Mouse (Mus musculus) E14TG2a.4 (cell line): ENCODE measurements around the gene Tspear.
"Not testable (repeated sequence)": the region's sequence is repeated elsewhere in the genome, so short reads cannot be mapped to it uniquely, and the experiment has no call there.

Experiments used
- CTCF ChIP-seq: conservative IDR thresholded peaks from 2 replicates; pipeline ENCODE4 v1.5.1; 2014; ENCODE audit warnings: low read length
- NANOG ChIP-seq: IDR thresholded peaks from 2 replicates; pipeline ENCODE4 v1.6.1; 2014; ENCODE audit warnings: borderline replicate concordance, low read length, mixed read lengths
- POU5F1 ChIP-seq: IDR thresholded peaks from 2 replicates; pipeline ENCODE4 v1.6.1; 2014; ENCODE audit warnings: low read length, borderline replicate concordance

DNA sequence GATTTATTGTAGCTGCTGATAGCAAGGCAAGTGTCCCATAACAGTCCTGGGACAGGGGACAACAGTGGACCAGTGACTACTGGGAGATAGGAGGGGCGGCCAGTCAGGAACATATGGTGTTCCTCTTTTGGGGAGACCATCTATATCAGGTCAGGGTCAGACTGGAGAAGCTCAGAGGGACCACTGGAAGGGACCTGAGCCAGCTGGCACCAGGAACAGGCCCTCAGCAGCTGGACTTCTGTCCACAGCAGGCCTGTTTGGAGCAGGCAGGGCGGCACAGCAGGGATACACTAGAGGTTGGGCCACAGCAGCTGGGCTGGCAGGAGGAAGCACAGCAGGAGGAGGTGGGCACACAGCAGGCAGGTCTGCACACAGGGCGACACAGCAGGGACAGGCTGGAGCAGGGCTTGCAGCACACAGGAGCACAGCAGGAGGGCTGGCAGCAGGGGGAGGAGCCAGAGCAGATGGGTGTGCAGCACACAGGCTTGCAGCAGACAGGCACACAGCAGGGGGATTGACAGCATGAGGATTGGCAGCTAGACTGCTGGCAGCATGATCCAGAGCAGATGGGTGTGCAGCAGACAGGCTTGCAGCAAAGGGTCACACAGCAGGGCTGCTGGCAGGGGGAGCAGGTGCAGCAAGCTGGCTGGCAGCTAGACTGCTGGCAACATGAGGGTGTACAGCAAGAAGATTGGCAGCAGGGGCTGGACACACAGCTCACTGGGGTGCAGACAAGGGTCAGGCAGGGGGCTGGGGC is 112.0 kb downstream of the Tspear start:
- TF ChIP-seq CTCF, POU5F1, NANOG: not testable (repeated sequence)
